Mouse (Mus musculus): Measurements from ENCODE around the gene Gpr12.
"Not testable (repeated sequence)": the region's sequence is repeated elsewhere in the genome, so short reads cannot be mapped to it uniquely, and the experiment has no call there.

Gene Gpr12

DNA sequence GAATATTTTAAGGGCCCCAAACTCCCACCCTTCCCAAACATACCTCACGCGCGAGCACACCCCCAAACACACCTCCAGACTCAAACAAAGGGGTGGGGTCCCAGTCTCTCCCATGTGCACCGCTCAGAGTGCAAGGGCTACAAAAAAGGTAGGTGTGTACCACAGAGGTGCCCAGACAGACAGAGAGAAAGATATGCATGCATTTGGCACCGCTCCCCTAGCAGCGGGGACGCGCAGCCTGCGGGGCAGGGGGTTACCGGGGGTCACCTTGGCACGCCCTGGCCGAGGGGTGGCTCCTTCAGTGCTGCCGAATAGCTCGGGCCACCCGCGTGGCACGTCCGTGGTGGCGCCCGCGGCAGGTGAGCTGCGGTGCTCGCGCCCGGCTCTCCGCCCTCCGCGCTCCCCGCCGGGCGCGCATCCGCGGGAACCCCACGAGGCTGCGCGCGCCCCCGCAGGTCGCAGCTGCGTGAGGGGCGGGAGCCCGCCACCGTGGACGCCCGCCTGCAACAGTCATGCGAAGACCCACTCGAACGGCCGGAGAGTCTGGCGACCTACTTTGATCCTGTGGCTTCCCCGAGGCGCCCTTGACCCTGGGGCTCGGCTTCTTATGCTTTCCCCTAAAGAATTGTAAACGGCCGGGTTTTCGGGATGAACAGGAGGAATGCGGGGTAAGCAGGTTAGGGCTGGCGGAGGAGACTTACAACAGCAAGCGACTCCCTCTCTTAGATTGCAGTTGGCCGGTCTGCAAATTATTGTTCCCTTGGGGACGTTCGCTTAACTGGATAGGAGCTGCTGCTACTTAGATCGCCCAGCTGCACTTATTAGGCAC is at the start of gene Gpr12:
TSS of gene Gpr12 (minus strand) at position 762 of the 829 bp plus-strand sequence.
- DNase-seq (ENCODE audit: low spot score), result no peak

DNA sequence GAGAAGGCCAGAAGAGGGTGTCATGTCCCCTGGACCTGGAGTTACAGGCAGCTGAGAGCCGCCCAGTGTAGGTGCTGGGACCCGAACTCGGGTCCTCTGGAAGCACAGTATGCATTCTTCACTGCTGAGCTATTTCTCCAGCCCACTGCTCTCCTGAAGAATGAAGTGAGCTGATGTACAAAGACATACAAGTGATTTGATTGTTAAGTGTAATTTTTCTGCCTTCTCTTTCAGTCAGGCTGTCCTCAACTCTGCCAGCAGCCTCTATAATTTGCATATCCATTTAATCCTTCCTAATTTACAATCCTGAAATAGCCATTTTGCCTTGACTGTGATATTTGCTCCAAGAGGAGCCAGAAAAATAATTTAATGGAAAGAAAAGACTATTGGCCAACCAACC is 46.6 kb upstream of the Gpr12 start:
- DNase-seq (ENCODE audit: low spot score), result no peak

DNA sequence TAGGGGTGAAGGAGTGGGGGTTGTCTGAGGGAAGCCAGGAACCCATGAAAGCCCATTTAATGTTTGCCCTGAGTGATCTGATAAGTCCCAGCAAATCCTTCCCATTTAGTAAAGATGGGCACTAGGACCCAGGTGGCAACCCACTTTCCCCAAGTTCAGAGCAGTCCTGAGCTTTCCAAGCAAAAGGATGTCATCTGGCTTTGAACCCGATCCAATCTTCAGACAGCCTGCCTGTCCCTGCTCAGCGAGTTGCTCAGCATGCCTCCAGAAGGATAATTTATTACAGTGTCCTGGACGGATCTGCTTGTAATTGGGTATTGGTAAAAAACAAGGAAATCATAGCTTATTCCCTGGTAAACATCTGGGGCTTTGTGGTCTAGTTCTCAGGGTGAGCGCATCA is 45.9 kb upstream of the Gpr12 start:
- DNase-seq (ENCODE audit: low spot score), result no peak

DNA sequence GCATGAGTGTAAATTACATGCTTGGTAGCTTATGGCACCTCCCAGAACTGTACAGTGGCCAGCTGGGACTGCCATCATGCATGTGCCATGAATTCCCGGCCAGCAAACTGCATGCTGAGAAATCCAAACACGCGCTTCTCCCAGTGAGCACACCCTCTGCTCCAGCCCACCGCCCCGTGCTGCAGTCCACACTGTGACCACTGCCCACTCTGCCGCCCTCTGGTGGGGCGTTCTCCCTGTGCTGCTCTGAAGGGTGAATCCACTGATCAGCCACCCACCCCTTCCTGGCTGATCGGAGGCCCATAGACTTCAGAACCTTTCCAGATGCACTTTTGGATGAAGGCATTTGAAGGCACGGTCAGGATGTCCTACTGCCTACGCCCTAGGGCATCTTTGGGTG is 44.6 kb upstream of the Gpr12 start:
- DNase-seq (ENCODE audit: low spot score), result no peak

DNA sequence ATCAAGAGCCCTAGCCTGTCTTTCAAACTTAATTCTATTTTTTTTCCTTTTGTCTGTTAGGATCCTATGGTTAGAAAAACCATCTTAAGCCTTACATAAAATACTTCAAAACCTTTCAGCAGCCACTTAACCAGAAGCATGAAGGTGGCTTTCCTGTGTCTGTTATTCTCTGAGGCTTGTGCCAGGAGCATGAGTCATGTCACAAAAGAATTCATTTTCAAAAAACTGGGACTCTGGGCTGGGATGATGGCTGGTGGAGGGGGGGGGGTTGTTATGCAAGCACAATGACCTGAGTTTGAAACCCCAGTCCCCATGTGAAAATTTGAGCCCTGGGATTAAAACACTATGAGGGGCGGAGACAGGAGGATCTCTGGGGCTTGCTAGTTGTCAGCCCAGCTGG is 43.8 kb upstream of the Gpr12 start:
- DNase-seq (ENCODE audit: low spot score), result no peak

DNA sequence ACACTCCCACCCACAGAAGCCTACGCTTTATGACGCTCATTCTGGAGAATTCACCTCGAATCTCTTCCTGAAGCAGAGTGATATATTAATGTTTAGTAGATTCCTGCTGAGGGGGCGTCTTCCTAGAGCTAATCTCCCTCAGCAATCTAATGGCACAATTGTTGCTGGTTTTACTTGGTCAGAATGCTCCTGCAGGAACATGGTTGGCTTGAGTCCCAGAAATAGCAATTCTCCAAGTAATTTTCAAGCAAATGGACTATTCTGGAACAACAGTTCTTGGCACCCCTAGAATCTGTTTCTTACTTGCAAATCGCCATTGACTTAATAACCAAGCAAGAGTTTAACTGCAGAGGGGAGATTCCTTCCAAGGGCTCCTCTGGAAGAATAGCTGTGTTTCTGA is 42.9 kb upstream of the Gpr12 start:
- no peak for DNase-seq (ENCODE audit: low spot score)

DNA sequence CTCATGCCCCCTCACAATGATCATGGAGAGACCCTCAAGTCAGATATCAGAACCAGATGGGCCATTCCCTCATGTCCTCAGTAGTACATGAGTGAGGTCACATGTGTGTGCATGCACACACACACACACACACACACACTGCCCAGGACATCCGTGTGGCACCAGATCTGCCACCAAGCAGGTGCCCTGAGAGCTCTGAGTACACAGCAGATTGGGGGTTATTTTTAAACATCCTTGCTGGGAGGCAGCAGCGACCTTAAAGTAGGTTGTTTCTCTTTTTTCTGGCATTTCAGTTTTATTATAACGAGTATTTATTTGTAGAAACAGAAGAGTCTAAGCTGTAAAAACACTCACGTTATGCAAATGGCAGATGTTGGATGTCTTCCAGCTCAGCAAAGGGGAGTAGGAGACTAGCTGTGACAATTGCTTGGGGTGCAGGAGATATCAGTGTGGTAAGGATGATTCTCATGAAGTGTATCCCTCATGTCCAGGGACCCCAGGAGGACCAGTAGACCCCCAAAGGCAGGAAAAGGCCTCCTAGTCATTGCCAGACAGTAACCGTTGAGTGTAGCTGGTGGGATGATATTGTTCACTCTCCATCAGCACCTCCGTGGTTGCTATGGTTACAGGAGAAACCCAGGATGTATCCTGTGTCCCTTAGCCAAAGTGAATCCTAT is 40.7 kb upstream of the Gpr12 start:
- DNase-seq (ENCODE audit: low spot score), result no peak

DNA sequence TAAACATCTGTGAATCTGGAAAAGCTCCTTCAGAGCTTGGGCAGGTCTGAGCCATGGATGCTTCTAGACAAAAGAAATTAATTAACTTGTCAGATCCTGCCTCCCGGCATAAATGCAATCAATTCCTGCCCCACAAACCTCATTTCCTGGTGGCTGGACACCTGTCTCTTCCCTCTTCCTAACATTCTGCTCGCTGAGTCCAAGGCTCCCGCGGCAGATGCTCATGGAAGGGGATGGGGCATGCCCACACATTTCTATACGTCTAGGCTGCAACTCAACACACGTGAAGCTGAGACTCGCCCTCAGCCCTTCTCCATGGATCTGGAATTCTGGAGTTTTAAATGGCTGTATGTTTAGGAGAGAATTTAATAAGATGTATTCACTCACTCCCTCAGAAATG is 26.8 kb upstream of the Gpr12 start:
- DNase-seq (ENCODE audit: low spot score), result no peak

DNA sequence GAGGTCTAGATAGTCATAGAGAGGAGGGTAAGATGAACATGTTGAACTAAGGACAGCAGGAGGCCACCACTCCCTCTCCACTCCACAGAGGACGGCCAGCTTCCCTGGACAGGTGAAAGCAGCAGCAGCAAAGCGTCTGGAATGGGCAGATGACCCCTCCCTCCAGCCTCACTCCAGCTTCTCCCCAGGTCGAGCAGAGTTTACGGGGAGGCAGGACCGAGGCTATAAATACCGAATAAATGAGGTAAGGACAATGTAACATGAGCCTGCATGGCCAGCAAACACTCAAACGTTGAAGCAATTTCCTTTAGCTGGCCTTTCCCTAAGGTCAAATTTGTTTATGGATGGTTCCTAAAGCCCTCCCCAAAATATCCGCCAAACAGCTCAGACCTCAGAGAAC is 26.0 kb upstream of the Gpr12 start:
- no peak for DNase-seq (ENCODE audit: low spot score)

DNA sequence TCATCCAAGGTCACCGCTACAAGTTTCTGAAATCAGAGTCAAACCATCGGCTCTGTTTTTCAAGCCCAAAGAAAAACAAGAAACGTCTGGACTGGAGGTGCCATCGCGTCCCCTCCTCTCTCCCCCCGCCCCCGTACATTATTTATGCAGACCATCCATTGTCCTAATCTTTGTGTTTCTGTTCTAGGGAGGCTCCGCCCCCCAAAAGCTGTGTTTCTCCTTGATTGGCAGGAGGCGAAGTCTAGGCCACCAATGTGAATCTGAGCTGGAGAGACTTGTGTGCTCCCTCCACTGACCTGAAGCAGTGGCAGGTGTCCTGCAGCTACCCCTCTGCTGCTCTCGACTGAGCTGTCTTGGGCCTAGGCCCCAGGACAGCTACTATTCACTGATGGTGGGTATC is 24.6 kb upstream of the Gpr12 start:
- no peak for DNase-seq (ENCODE audit: low spot score)

DNA sequence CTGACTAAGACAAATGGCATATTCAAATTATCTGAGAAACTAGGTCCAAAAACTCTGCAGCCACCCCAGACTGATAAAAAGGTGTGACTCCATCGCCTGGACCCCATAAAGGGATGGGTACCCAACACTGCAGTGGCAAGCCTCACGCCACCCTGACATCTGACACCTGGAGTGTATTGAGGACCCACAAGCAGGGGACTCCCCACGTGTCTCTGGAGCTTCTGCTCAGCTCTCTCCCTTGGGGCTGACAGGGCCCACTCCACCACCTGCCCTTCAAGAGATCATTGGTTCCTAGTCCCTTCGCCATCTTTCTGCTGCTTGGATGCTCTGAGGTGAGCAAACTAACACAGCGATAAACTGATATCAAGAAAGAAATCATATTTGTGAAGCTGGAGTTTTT is 22.8 kb upstream of the Gpr12 start:
- no peak for DNase-seq (ENCODE audit: low spot score)

DNA sequence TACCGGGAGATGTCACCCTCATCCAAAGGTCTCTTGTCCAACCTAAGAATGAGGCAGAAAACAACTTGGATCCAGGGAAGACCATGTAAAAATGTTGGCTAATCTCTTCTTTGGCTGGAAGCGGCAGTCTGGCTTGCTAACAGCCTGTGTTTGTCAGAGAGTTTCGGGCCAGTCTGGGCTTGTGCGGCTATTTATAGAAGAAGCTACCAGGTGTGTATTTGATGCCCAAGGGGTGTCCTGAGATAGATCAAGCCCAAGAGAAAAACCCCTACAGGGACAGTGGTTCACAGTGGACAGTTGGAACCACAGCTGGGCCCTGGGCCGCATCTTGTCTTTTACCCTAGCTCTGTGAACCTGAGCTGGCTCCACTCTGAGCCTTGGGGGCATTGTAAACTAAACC is 21.9 kb upstream of the Gpr12 start:
- no peak for DNase-seq (ENCODE audit: low spot score)

DNA sequence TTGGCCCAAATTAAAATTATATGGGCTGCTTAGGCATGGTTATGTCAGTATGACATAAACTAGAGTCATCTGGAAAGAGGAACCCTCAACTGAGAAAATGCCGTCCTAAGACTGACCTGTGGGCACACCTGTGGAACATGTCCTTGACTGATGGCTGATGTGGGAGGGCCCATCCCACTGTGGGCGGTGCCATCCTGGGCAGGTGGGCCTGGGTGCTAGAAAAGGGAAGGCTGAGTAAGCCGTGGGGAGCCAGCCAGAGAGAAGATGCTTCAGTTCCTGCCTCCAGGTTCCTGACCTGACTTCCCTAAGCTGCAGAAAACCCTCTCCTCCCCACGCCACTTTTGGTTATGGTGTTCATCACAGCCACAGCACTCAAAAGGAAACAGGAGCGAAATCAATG is 21.2 kb upstream of the Gpr12 start:
- no peak for DNase-seq (ENCODE audit: low spot score)

DNA sequence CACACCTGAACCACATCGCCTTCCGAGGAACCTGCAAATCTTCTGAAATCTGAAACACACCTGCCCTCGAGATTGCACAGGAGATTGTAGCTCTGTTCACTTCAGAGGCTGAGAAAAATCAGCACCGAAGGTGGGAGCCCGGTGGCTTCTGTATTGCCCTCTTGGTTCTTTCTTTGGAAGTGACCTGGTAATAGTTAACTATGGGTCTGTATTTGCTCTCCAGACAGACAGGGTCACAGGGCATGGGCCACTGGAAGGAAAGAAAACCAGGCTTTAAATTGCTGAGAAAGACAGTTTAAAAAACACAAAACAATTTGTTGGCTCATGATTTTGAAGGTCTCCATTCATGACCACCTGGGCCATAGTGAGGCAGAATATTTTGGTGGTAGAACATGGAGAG is 14.9 kb upstream of the Gpr12 start:
- no peak for DNase-seq (ENCODE audit: low spot score)

DNA sequence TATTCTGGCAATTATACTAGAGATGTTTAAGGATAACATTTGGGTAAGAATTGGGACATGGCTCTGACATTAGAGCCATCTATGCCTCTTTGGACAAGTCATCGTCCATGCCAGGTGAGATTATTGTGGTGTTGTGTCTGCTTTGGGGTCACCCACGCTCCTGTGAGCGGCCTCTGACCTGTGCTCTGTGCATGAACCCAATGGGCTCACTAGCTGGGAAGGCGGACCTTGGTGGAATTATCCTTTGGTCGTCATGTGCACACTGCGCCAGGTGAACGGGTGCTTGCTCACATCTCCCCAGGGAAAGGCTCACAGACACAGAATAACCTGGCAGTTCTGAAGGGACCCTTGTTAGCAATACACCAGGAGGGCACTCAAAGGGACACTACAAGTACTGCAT is 14.2 kb upstream of the Gpr12 start:
- not testable (repeated sequence) for DNase-seq (ENCODE audit: low spot score)

DNA sequence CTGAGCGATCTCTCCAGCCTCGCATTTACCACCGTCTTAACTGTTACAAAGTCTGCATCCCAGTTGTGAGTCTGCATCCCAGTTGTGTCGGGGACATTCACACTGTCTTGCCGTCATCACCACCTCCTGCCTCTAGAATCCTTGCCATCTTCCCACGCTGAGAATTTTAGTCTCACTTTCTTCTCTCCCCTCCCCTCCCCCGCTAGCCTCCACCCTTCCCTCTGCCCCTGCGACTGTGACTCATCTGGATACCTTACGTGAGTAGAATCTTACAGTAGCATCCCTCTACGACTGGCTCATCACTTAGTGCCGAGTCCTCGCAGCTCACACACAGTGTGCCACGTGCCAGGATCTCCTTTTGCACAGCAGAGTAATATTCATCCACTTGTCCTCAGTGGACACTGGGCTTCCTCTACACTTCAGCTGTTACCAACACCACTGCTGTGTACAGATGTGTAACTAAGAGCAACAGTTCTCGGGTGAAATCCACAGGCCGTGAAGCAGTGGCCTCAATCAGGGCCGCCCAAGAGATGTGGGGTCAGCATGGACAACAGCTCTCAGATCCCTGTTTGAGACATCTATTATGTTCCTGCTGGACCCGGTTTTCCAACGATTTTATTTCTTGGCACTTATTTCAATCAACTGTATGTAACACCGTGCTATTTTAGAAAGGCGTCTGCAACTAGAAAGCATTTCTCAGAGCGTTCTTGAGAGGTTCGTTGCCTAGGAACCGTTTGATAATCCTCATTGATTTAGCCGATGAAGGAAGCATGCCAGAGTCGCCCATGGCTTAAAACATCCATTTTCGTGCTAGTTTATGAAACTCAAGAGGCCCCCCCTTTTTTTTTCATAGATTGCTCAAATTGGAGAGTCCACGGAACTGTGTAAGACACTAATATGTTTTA is 13.4 kb upstream of the Gpr12 start:
- DNase-seq (ENCODE audit: low spot score), result no peak

DNA sequence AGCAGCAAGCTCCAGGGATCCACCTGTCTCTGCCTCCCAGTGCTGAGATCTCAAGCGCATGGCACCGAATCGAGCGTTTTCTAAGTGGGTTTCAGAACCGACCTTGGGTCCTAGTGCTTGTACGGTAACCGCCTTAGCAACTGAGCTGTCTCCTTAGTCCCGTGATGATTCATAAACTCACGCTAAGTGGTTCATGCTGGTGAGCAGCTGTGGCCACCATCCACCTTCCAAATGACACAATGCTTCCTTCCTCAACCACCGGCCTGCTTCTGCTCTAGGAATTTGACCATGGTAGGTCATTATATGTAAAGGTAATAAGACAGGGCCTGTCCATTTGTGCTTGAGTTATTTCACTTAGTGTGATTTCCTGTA is 12.4 kb upstream of the Gpr12 start:
- no peak for DNase-seq (ENCODE audit: low spot score)

DNA sequence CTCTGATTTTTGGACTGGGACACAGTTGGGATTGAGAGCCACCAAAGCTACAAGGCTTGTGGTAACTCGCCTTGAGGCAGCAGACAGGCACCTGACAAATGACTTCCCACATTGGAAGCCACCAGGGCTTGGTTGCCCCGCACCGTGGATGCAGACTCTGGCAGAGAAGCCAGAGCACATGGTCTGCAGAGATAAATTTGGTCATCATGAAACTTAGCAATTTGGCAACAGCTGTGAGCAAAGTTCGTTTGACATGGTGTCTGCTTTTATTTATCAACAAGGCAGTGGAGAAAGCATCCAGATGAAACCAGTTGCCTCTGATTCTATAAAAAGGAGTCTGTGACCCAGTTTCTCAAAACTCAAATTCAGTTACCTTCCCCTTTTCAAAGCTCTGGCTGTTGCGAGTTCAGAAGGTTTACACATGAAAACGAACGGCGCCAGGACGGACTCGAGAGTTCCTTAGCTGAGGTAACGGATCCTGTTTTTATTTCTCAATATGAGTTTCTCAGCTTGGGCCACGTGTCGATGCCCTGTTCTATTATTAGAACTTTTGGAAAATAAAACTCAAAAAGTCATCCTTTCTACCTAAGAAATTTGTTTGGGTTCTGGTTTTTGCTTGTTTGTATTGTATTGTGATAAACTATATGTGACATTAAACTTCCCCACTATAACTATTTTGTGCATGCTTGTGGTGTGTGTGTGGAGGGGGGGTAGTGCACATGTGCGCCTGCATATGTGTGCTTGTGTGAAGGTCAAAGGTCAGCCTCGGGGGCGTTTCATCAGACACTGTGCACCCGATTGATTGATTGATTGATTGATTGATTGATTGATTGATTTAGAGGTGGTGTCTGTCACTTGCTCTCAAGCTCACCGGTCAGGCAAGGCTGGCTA is 11.8 kb upstream of the Gpr12 start:
- no peak for DNase-seq (ENCODE audit: low spot score)

DNA sequence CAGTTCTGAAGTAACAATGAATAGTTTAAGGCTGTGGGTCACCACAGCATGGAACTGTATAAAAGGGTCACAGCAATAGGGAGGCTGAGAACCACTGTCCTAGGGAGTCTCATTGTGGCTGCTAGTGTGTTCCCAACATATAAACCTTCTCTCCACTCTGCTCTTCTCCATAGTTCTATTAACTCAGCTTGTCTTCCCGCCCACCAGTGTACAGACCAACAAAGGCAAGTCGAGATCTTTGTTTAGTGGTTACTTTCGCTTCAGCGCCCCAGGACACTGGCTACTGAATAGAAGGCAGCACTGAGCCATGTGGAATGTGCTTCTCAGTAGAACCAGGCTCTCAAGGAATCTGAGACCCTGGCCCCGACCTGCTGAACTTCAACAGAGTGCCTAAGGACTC is 7.5 kb upstream of the Gpr12 start:
- DNase-seq (ENCODE audit: low spot score), result no peak

DNA sequence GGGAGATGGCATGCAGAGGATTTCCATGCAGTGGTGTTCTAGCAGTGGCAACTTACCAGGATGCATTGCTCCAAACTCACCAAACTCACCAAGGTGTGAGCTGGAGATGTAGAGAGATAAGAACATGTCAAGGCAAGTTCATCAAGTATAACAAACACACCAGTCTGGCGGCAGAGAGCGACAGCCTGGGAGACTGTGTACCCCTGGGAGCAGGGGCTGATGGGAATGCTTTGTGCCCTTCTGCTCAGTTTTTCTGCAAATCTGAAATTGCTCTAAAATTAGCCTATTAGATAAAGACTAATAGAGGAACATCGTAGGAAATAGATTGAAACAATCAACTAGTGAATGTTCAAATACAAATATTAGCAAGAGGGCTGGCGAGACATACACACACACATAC is 6.6 kb upstream of the Gpr12 start:
- DNase-seq (ENCODE audit: low spot score), result no peak

DNA sequence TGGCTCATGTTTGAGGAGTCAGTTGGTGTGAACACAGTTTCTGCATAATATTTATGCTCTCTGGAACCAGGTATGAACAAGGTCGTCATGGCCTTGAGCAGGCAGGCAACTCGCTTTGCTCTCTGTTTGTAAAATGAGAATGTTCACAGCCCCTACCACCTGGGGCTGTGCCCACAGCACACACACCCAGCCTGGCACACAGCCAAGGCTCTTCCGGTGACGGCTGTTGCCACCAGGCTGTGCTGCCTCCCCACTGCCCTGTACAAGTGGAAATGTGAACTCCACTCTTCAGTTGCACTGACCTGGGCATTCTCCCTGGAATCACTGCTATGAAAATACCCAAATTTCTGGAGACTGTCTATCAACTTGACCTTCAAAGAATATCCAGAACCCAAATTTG is 5.9 kb upstream of the Gpr12 start:
- no peak for DNase-seq (ENCODE audit: low spot score)
